Mouse (Mus musculus) lung, embryonic 16.5 days (tissue): ENCODE data around the gene Nell1. TPM values are rescaled to one million over a fixed set of nuclear protein-coding genes. Genes with fewer than 3 reads are reported as not detected.

Experiments used
- ATAC-seq: fragments of 200-750 bp; cut with Nextera tagmentation; 2 replicates; pipeline ENCODE4 v1.8.0; 2017; ENCODE audit warnings: low read depth, mild to moderate bottlenecking, moderate library complexity
- H3K27ac ChIP-seq: fragments of 300-500 bp; sonication (generic); 2 replicates; pipeline ENCODE4 v1.5.1; 2014; ENCODE audit warnings: mild to moderate bottlenecking, control low read depth, low read length
- H3K27me3 ChIP-seq: fragments of 300-500 bp; sonication (generic); 2 replicates; pipeline ENCODE4 v1.6.1; 2014; ENCODE audit warnings: low read depth, low read length, mixed read lengths; ENCODE audit not compliant: control insufficient read depth, insufficient read depth
- H3K36me3 ChIP-seq: fragments of 300-500 bp; sonication (generic); 2 replicates; pipeline ENCODE4 v1.6.1; 2014; ENCODE audit warnings: low read length; ENCODE audit not compliant: control insufficient read depth, insufficient read depth
- H3K4me1 ChIP-seq: fragments of 300-500 bp; sonication (generic); replicated peaks from 2 replicates; pipeline ENCODE4 v1.6.1; 2014; ENCODE audit warnings: low read length, mixed read lengths; ENCODE audit not compliant: control insufficient read depth, insufficient read depth
- H3K4me2 ChIP-seq: fragments of 300-500 bp; sonication (generic); 2 replicates; pipeline ENCODE4 v1.6.1; 2014; ENCODE audit warnings: low read depth, low read length, control low read depth
- H3K4me3 ChIP-seq: fragments of 300-500 bp; sonication (generic); 2 replicates; pipeline ENCODE4 v1.5.1; 2014; ENCODE audit warnings: mild to moderate bottlenecking, low read length, control low read depth
- H3K9ac ChIP-seq: fragments of 300-500 bp; sonication (generic); 2 replicates; pipeline ENCODE4 v1.6.1; 2014; ENCODE audit warnings: low read length, control low read depth
- H3K9me3 ChIP-seq: fragments of 300-500 bp; sonication (generic); 2 replicates; pipeline ENCODE4 v1.6.1; 2016; ENCODE audit warnings: low read length; ENCODE audit not compliant: control insufficient read depth
- WGBS: fragments of 180-500 bp; shearing (Covaris S2); extraction: QIAGEN DNeasy Blood & Tissue Kit; methylation state at CpG from one replicate; pipeline ENCODE4 v1.1.7; 2014; 5-methylcytosine and 5-hydroxymethylcytosine counted together
- polyA plus RNA-seq: library from polyadenylated mRNA; unstranded; fragments of >200 nt; fragmentation: Nextera tagmentation; extraction: Ambion mirVana; gene quantifications from 2 replicates; pipeline ENCODE4 v1.2.1, GENCODE M21; 2015

The Nell1 gene
- polyA plus RNA-seq, 1 experiment from 2014 or later = 3.8 TPM

DNA sequence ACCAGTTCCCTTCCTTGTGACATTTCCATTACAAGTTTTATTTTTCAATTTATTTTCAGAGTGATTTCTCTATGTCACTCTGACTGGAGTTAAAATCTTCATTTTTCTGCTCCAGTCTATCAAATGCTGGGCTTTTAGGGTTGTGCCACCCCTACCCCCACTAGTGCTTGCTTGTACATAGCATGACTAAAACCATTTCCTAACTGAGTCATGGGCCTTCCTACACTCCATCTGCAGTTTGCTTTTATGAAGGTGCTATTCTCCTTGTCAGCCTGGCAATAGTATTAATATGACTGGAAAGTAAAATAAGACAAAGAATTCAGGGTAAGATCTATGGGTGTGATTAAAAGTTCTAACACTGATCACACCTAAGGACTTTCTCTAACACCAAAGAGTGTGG is 798.9 kb downstream of the Nell1 start:
- Histone ChIP-seq H3K27me3 (no peaks in the 10 kb centered on the region), H3K4me2 (no peak overlapping the region), H3K9me3 (no peaks in the 10 kb centered on the region), H3K9ac (no peak overlapping the region), H3K36me3 (no peaks in the 10 kb centered on the region), H3K4me1 (no peaks in the 10 kb centered on the region), H3K4me3 (no peak overlapping the region), H3K27ac (no peak overlapping the region)
- no peak for ATAC-seq

DNA sequence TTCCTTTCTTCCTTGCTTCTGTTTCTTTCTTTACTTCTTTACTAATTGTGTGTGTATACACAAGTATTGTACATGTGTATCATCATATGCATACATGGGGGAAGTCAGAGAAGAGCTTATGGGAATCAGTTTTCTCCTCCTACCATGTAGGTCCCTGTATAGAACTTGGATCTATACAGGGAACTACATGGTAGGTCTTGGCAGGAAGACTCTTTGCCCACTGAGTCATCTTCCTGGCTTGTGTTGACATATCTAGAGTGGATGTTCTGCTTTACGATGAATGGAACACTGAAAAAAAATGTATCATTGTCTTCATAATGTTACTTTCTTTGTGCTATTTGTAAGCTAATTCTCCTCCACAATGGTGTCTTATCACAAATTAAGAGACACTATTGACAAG is 806.4 kb downstream of the Nell1 start:
- Histone ChIP-seq H3K27me3 (no peaks in the 10 kb centered on the region), H3K27ac (no peak overlapping the region), H3K9ac (no peak overlapping the region), H3K4me1 (no peaks in the 10 kb centered on the region), H3K36me3 (no peaks in the 10 kb centered on the region), H3K4me3 (no peak overlapping the region), H3K9me3 (no peaks in the 10 kb centered on the region), H3K4me2 (no peak overlapping the region)
- 80% methylated on average over 1 of the region's 1 CpGs for WGBS
- ATAC-seq = no peak

DNA sequence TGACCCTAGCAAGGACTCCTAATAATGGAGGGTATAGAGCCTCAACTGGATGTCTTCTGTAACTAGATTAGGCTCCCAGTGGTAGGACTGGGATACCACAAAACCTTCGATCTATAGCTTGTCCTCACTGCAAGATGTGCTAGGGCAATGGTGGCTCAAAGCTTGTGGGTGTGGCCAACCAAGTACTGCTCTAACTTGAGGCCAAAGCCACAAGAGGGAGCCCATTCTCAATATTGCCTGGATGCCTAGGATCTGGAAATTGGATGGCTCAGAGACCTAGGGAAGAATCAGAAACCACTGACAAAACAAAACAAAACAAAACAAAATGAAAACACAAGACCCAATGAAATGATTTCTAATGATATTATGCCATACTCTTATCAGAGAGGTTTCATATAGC is 809.0 kb downstream of the Nell1 start:
- Histone ChIP-seq H3K4me2 (no peak overlapping the region), H3K27ac (no peak overlapping the region), H3K9me3 (no peaks in the 10 kb centered on the region), H3K4me3 (no peak overlapping the region), H3K27me3 (no peaks in the 10 kb centered on the region), H3K4me1 (no peaks in the 10 kb centered on the region), H3K36me3 (no peaks in the 10 kb centered on the region), H3K9ac (no peak overlapping the region)
- WGBS = 65% methylated on average over 1 of the region's 1 CpGs
- ATAC-seq = no peak

GRCm38 (mm10) chr7:50826180-50826579 is 851.5 kb downstream of the Nell1 start:
- no peak for ATAC-seq
- Histone ChIP-seq H3K27ac (no peak overlapping the region), H3K9ac (no peak overlapping the region), H3K27me3 (no peaks in the 10 kb centered on the region), H3K9me3 (no peaks in the 10 kb centered on the region), H3K4me1 (no peaks in the 10 kb centered on the region), H3K4me2 (no peak overlapping the region), H3K4me3 (no peak overlapping the region), H3K36me3 (no peaks in the 10 kb centered on the region)
- WGBS = 29% methylated on average over 7 of the region's 7 CpGs

GRCm38 (mm10) chr7:50832799-50833198 is 858.1 kb downstream of the Nell1 start:
- no peak overlapping the region for H3K9ac ChIP-seq
- no peak for ATAC-seq
- WGBS = 56% methylated on average over 3 of the region's 3 CpGs

DNA sequence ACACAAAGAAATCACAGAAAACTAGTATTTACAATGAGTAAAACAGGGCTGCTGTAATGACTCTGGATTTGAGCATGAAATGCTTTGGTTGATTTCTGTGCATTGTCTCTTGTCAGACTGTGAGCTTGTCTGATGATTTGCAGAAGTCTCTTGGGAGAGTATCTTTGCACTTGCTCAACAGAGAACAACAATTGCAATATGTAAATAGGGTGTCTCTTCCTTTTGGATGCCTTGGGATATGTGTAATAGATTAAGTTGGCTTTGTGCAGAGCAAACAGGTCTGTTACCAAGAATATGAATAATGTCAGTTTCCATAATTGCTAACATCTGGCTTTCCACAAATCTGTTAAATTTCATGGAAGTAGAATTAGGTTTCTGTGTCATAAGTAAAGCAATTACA is 868.0 kb downstream of the Nell1 start:
- H3K27ac ChIP-seq = no peak overlapping the region
- H3K9me3 ChIP-seq = no peaks in the 10 kb centered on the region
- H3K4me2 ChIP-seq = no peak overlapping the region
- H3K9ac ChIP-seq = no peak overlapping the region
- no peaks in the 10 kb centered on the region for H3K36me3 ChIP-seq
- H3K4me3 ChIP-seq = no peak overlapping the region
- H3K4me1 ChIP-seq = no peaks in the 10 kb centered on the region
- ATAC-seq = no peak
- H3K27me3 ChIP-seq = no peaks in the 10 kb centered on the region

More at GRCm38 (mm10) chr7:50832799-50833198, 858.1 kb downstream of the Nell1 start:
- no peaks in the 10 kb centered on the region for H3K36me3 ChIP-seq
- H3K27ac ChIP-seq = no peak overlapping the region
- no peaks in the 10 kb centered on the region for H3K4me1 ChIP-seq
- no peak overlapping the region for H3K4me2 ChIP-seq
- H3K27me3 ChIP-seq = no peaks in the 10 kb centered on the region
- H3K4me3 ChIP-seq = no peak overlapping the region
- H3K9me3 ChIP-seq = no peaks in the 10 kb centered on the region

- no peaks in the 10 kb centered on the region for H3K36me3 ChIP-seq
- no peak overlapping the region for H3K4me2 ChIP-seq
- H3K9me3 ChIP-seq = no peaks in the 10 kb centered on the region
- H3K27ac ChIP-seq = no peak overlapping the region
- no peak overlapping the region for H3K9ac ChIP-seq
- H3K27me3 ChIP-seq = no peaks in the 10 kb centered on the region
- H3K4me3 ChIP-seq = no peak overlapping the region
- no peak for ATAC-seq
- WGBS = 84% methylated on average over 1 of the region's 1 CpGs
- no peaks in the 10 kb centered on the region for H3K4me1 ChIP-seq
These were observed 873.3 kb downstream of the Nell1 start for GRCm38 (mm10) chr7:50847921-50848320.

- H3K4me1 ChIP-seq = no peaks in the 10 kb centered on the region
- no peak overlapping the region for H3K4me3 ChIP-seq
- no peak for ATAC-seq
- no peaks in the 10 kb centered on the region for H3K27me3 ChIP-seq
- no peak overlapping the region for H3K9ac ChIP-seq
- no peaks in the 10 kb centered on the region for H3K9me3 ChIP-seq
- WGBS = 61% methylated on average over 1 of the region's 1 CpGs
- no peaks in the 10 kb centered on the region for H3K36me3 ChIP-seq
- H3K4me2 ChIP-seq = no peak overlapping the region
- H3K27ac ChIP-seq = no peak overlapping the region
These were observed 875.6 kb downstream of the Nell1 start for GRCm38 (mm10) chr7:50850271-50850670.

DNA sequence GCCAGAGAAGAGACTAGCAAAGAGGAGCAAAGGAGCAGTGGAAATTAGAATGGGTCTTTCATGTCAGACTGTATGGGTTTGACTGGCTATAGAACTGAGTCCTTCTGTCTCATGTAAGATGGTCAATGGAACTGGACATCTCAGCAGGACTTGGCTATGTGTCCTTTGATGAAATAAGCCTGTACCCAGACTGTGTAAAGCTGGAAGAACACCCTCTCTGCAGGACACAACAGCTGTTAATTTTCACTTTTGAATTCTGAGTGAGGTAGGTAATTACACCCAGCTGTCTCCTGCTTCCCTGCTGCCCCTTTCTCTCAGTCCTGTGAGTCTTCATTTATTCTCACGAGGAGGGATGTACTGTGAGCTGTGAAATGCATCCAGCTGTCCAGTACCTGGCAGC is 895.5 kb downstream of the Nell1 start:
- H3K9ac ChIP-seq = no peak overlapping the region
- ATAC-seq = no peak
- H3K9me3 ChIP-seq = no peaks in the 10 kb centered on the region
- no peaks in the 10 kb centered on the region for H3K36me3 ChIP-seq
- H3K4me3 ChIP-seq = no peak overlapping the region
- H3K4me2 ChIP-seq = no peak overlapping the region
- H3K27me3 ChIP-seq = no peaks in the 10 kb centered on the region
- WGBS = 26% methylated on average over 1 of the region's 1 CpGs
- no peak overlapping the region for H3K27ac ChIP-seq
- no peaks in the 10 kb centered on the region for H3K4me1 ChIP-seq

- Histone ChIP-seq H3K4me1 (no peaks in the 10 kb centered on the region; the same call in 1 of the 2 replicates), H3K27me3 (no peaks in the 10 kb centered on the region), H3K9me3 (no peaks in the 10 kb centered on the region), H3K27ac (no peak overlapping the region), H3K36me3 (no peaks in the 10 kb centered on the region), H3K4me3 (no peak overlapping the region), H3K9ac (no peak overlapping the region), H3K4me2 (no peak overlapping the region)
- no peak for ATAC-seq
- WGBS = 50% methylated on average over 3 of the region's 3 CpGs
These were observed 913.0 kb downstream of the Nell1 start for GRCm38 (mm10) chr7:50887625-50888024.
